Mouse (Mus musculus) midbrain, embryonic 13.5 days (tissue): ENCODE data around the gene Olfr465-ps1. TPM values are rescaled to one million over a fixed set of nuclear protein-coding genes. Genes with fewer than 3 reads are reported as not detected.

Source experiments
- ATAC-seq: fragments of 200-750 bp; cut with Nextera tagmentation; 2 replicates; pipeline ENCODE4 v1.8.0; 2017; ENCODE audit warnings: mild to moderate bottlenecking, moderate TSS enrichment, moderate library complexity
- H3K27ac ChIP-seq: fragments of 300-500 bp; sonication (generic); 2 replicates; pipeline ENCODE4 v1.5.1; 2015; ENCODE audit warnings: inconsistent platforms, mild to moderate bottlenecking, moderate library complexity
- H3K27me3 ChIP-seq: fragments of 300-500 bp; sonication (generic); 2 replicates; pipeline ENCODE4 v1.6.1; 2015; ENCODE audit warnings: mild to moderate bottlenecking, inconsistent platforms
- H3K36me3 ChIP-seq: fragments of 300-500 bp; sonication (generic); 2 replicates; pipeline ENCODE4 v1.6.1; 2015; ENCODE audit warnings: mild to moderate bottlenecking, inconsistent platforms
- H3K4me1 ChIP-seq: fragments of 300-500 bp; sonication (generic); replicated peaks from 2 replicates; pipeline ENCODE4 v1.6.1; 2015; ENCODE audit warnings: inconsistent platforms
- H3K4me2 ChIP-seq: fragments of 300-500 bp; sonication (generic); replicated peaks from 2 replicates; pipeline ENCODE4 v1.6.1; 2015; ENCODE audit warnings: moderate library complexity, mild to moderate bottlenecking, inconsistent platforms
- H3K4me3 ChIP-seq: fragments of 300-500 bp; sonication (generic); replicated peaks from 2 replicates; pipeline ENCODE4 v1.5.1; 2015; ENCODE audit warnings: mild to moderate bottlenecking, inconsistent platforms
- H3K9ac ChIP-seq: fragments of 300-500 bp; sonication (generic); replicated peaks from 2 replicates; pipeline ENCODE4 v1.6.1; 2015; ENCODE audit warnings: mild to moderate bottlenecking, inconsistent platforms
- H3K9me3 ChIP-seq: fragments of 300-500 bp; sonication (generic); 2 replicates; pipeline ENCODE4 v1.6.1; 2016; ENCODE audit warnings: mild to moderate bottlenecking, inconsistent platforms
- WGBS: fragments of 180-500 bp; shearing (Covaris S2); methylation state at CpG from one replicate; pipeline ENCODE4 v1.1.7; 2015; 5-methylcytosine and 5-hydroxymethylcytosine counted together
- polyA plus RNA-seq: library from polyadenylated mRNA; unstranded; fragments of >200 nt; fragmentation: Nextera tagmentation; extraction: Ambion mirVana; gene quantifications from 2 replicates; pipeline ENCODE4 v1.2.1, GENCODE M21; 2015

Olfr465-ps1 gene
- polyA plus RNA-seq, 1 experiment from 2014 or later, result not detected

GRCm38 (mm10) chr13:65174102-65174501 lies 36.2 kb downstream of the Olfr465-ps1 start:
- 77% methylated on average over 3 of the region's 3 CpGs for WGBS
- H3K4me3 ChIP-seq, result no peak overlapping the region

GRCm38 (mm10) chr13:65175734-65176471 lies 38.0 kb downstream of the Olfr465-ps1 start:
- H3K9me3 ChIP-seq, result peaks cover 4% of the 10 kb centered on the region; the same call in 1 of the 2 replicates
- peak; percentile 79 for ATAC-seq
- 23% methylated on average over 46 of the region's 46 CpGs for WGBS
- H3K4me1 ChIP-seq, result no peaks in the 10 kb centered on the region
- no peaks in the 10 kb centered on the region for H3K36me3 ChIP-seq
- H3K4me2 ChIP-seq, result peak overlapping the region; percentile 57
- peak overlapping the region; percentile 56; the same call in 1 of the 2 replicates for H3K9ac ChIP-seq
- no peaks in the 10 kb centered on the region for H3K27me3 ChIP-seq
- H3K4me3 ChIP-seq, result peak overlapping the region; percentile 31
- H3K27ac ChIP-seq, result no peak overlapping the region

More at GRCm38 (mm10) chr13:65174102-65174501, 36.2 kb downstream of the Olfr465-ps1 start:
- Histone ChIP-seq H3K27ac (no peak overlapping the region), H3K36me3 (no peaks in the 10 kb centered on the region), H3K4me1 (no peaks in the 10 kb centered on the region), H3K4me2 (no peak overlapping the region), H3K9me3 (peaks cover 4% of the 10 kb centered on the region; the same call in 1 of the 2 replicates), H3K27me3 (no peaks in the 10 kb centered on the region), H3K9ac (no peak overlapping the region)
- no peak for ATAC-seq

DNA sequence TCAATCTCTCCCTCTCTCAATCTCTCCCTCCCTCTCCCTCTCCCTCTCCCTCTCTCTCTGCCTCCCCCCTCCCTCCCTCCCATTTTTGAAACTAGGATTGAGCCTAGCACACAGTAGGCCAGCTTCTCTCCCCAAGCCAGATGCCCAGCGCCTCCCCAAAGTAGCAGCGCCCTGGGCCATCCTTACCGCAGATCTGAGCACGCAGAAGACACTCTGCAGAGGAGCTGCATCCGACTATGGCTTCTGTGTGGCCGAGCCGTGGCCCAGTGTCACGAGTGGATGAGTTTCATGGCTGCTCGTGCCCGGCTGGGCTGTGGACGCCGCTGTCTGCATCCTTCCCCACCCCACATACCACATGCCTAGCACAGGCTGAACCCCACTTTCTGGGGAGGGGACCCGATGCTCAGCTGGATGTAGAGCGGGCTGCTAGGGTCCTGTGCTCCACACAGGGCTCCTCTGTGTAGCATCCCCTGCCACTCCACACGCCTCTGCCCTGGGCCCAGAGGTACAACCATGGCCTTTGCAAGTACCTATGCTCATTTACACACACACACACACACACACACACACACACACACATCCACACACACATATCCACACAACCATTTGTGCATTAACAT lies 38.7 kb downstream of the Olfr465-ps1 start:
- ATAC-seq, result peak; percentile 79
- no peak overlapping the region; the same call in 1 of the 2 replicates for H3K4me2 ChIP-seq
- no peak overlapping the region for H3K4me3 ChIP-seq
- no peaks in the 10 kb centered on the region for H3K4me1 ChIP-seq
- H3K36me3 ChIP-seq, result no peaks in the 10 kb centered on the region
- no peaks in the 10 kb centered on the region for H3K27me3 ChIP-seq
- no peak overlapping the region for H3K9ac ChIP-seq
- H3K9me3 ChIP-seq, result peaks cover 4% of the 10 kb centered on the region; the same call in 1 of the 2 replicates
- WGBS, result 64% methylated on average over 15 of the region's 15 CpGs
- H3K27ac ChIP-seq, result no peak overlapping the region

Other genes with a start within 250 kb of the Olfr465-ps1 start
- 0.19 and 0.30 TPM in 2 replicates for gene Cntnap3, start 234.1 kb upstream of the Olfr465-ps1 start, polyA plus RNA-seq
- gene Spata31, start 220.7 kb upstream of the Olfr465-ps1 start, polyA plus RNA-seq, result not detected in 2 replicates
- not detected in 2 replicates for gene Spata31d1c, start 105.0 kb upstream of the Olfr465-ps1 start, polyA plus RNA-seq
- not detected in 2 replicates for gene Prss47, start 85.3 kb upstream of the Olfr465-ps1 start, polyA plus RNA-seq
- gene Mfsd14b, start 25.1 kb upstream of the Olfr465-ps1 start, polyA plus RNA-seq, result 27.4 and 31.3 TPM in 2 replicates
- gene Olfr466, start 12.2 kb downstream of the Olfr465-ps1 start, polyA plus RNA-seq, result not detected in 2 replicates
- gene Nlrp4f, start 67.9 kb downstream of the Olfr465-ps1 start, polyA plus RNA-seq, result not detected in 2 replicates
- gene Gm10775, start 121.5 kb downstream of the Olfr465-ps1 start, polyA plus RNA-seq, result not detected in 2 replicates
- 20.5 and 22.1 TPM in 2 replicates for gene Zfp369, start 140.7 kb downstream of the Olfr465-ps1 start, polyA plus RNA-seq